Comparison of ENCODE assay signal across 11 mouse cellular contexts in genomic region chr10:70039871-70040291, GRCm38 (mm10). TPM values are rescaled to one million over a fixed set of nuclear protein-coding genes. Genes with fewer than 3 reads are reported as not detected.
DNase-seq lines count a peak whose midpoint lies in the region; ATAC-seq and TF ChIP-seq lines count a peak whose summit lies in the region.
"Had no signal": no experiment of that assay in that cellular context is flagged by ENCODE, and none has a peak within 500 bp of the region (broad histone marks: within the 10 kb centered on the region; RNA-seq: fewer than 3 reads in every experiment).

No protein-coding gene starts in this region.

- no peak overlapping the region for H3K4me2 ChIP-seq in limb, embryonic 14.5 days (replicated peaks; ENCODE audit: low read depth, low read length, severe bottlenecking)
- peak overlapping the region; percentile 17 for H3K4me2 ChIP-seq in embryonic facial prominence, embryonic 15.5 days (replicated peaks)
- H3K4me2 ChIP-seq: embryonic facial prominence, embryonic 13.5 days; liver, embryonic 11.5 days; midbrain, embryonic 13.5 days had no signal

- WGBS in limb, embryonic 14.5 days: 59% methylated on average over 17 of the region's 17 CpGs
- WGBS in limb, embryonic 10.5 days: 80% methylated on average over 17 of the region's 17 CpGs
- WGBS in embryonic facial prominence, embryonic 15.5 days: 52% methylated on average over 17 of the region's 17 CpGs

- no peaks in the 10 kb centered on the region for H3K36me3 ChIP-seq in limb, embryonic 14.5 days (ENCODE audit: control insufficient read depth, insufficient read depth, low read length)
- no peaks in the 10 kb centered on the region for H3K36me3 ChIP-seq in limb, embryonic 10.5 days
- H3K36me3 ChIP-seq in embryonic facial prominence, embryonic 15.5 days: no peaks in the 10 kb centered on the region
- H3K36me3 ChIP-seq: embryonic facial prominence, embryonic 13.5 days; midbrain, embryonic 13.5 days had no signal

- no peaks in the 10 kb centered on the region for H3K27me3 ChIP-seq in limb, embryonic 14.5 days (ENCODE audit: control insufficient read depth, insufficient read depth, low read length)
- H3K27me3 ChIP-seq in limb, embryonic 10.5 days (ENCODE audit: low read depth, poor library complexity, severe bottlenecking): no peaks in the 10 kb centered on the region
- no peaks in the 10 kb centered on the region for H3K27me3 ChIP-seq in embryonic facial prominence, embryonic 15.5 days
- H3K27me3 ChIP-seq: embryonic facial prominence, embryonic 13.5 days; midbrain, embryonic 13.5 days had no signal

- no peak for TF ChIP-seq POLR2A in limb, embryonic 14.5 days (IDR thresholded peaks at IDR 0.05; ENCODE audit: borderline replicate concordance, extremely low read depth, insufficient read depth, insufficient read length)

- no peaks in the 10 kb centered on the region for H3K9me3 ChIP-seq in limb, embryonic 14.5 days (ENCODE audit: control insufficient read depth, low read length)
- no peaks in the 10 kb centered on the region for H3K9me3 ChIP-seq in limb, embryonic 10.5 days (replicated peaks)
- H3K9me3 ChIP-seq in embryonic facial prominence, embryonic 15.5 days (replicated peaks): no peaks in the 10 kb centered on the region
- H3K9me3 ChIP-seq: midbrain, embryonic 13.5 days had no signal

- DNase-seq in limb, embryonic 14.5 days (ENCODE audit: low spot score): peak; percentile 30
- DNase-seq in limb, embryonic 10.5 days (ENCODE audit: low spot score): no peak
- peak; percentile 34 to 67 for DNase-seq in natural killer cell, adult 2 months (ENCODE audit: low spot score in 2 of 2)
- peak; percentile 30 to 52 for DNase-seq in thymus, postnatal 36 days
- DNase-seq in Muller cell, postnatal 12 days (ENCODE audit: inconsistent ontology term): no peak
- no peak for DNase-seq in layer of hippocampus, postnatal 10 days (ENCODE audit: low spot score in 2 of 2)
- no peak for DNase-seq in testis, postnatal 10 days (ENCODE audit: low spot score)

- no peak overlapping the region for H3K4me3 ChIP-seq in limb, embryonic 14.5 days (replicated peaks; ENCODE audit: low read length)
- no peak overlapping the region for H3K4me3 ChIP-seq in limb, embryonic 10.5 days
- H3K4me3 ChIP-seq in embryonic facial prominence, embryonic 15.5 days (replicated peaks): no peak overlapping the region
- H3K4me3 ChIP-seq: embryonic facial prominence, embryonic 13.5 days; midbrain, embryonic 13.5 days had no signal

- no peaks in the 10 kb centered on the region for H3K4me1 ChIP-seq in limb, embryonic 14.5 days (ENCODE audit: control insufficient read depth, insufficient read depth, low read length)
- H3K4me1 ChIP-seq in limb, embryonic 10.5 days: no peaks in the 10 kb centered on the region
- no peaks in the 10 kb centered on the region for H3K4me1 ChIP-seq in embryonic facial prominence, embryonic 15.5 days
- H3K4me1 ChIP-seq: embryonic facial prominence, embryonic 13.5 days; midbrain, embryonic 13.5 days had no signal

- no peak overlapping the region for H3K9ac ChIP-seq in limb, embryonic 14.5 days (ENCODE audit: low read depth, low read length, severe bottlenecking)
- no peak overlapping the region for H3K9ac ChIP-seq in embryonic facial prominence, embryonic 15.5 days
- H3K9ac ChIP-seq: embryonic facial prominence, embryonic 13.5 days; midbrain, embryonic 13.5 days had no signal

- ATAC-seq in limb, embryonic 14.5 days (ENCODE audit: low FRiP score, low read depth): no peak
- ATAC-seq in embryonic facial prominence, embryonic 15.5 days (ENCODE audit: insufficient number of reproducible peaks, low FRiP score, low TSS enrichment, low read depth): peak; percentile 51; the same call in 1 of the 2 replicates
- ATAC-seq: midbrain, embryonic 13.5 days had no signal

- no peak overlapping the region for H3K27ac ChIP-seq in limb, embryonic 14.5 days (replicated peaks; ENCODE audit: low read depth, low read length)
- no peak overlapping the region for H3K27ac ChIP-seq in limb, embryonic 10.5 days
- 0 out of 2 replicates have a peak overlapping the region, but pooled peaks have one; percentile 3 for H3K27ac ChIP-seq in embryonic facial prominence, embryonic 15.5 days (replicated peaks)
- H3K27ac ChIP-seq: embryonic facial prominence, embryonic 13.5 days; midbrain, embryonic 13.5 days had no signal

RNA-seq across cellular contexts. Expression of gene Ccdc6, which starts 57.0 kb away (rescaled TPM):
- 29.6 and 31.4 TPM in 2 replicates for polyA plus RNA-seq in limb, embryonic 14.5 days (2012; rRNA removed)
- polyA plus RNA-seq in limb, embryonic 14.5 days (2014; fragmentation: Nextera tagmentation; extraction: Ambion mirVana): 23.1 and 26.8 TPM in 2 replicates
- 15.6 and 15.8 TPM in 2 replicates for polyA plus RNA-seq in limb, embryonic 10.5 days (2016; fragmentation: Nextera tagmentation; extraction: Ambion mirVana)
- 13.5 and 15.2 TPM in 2 replicates for polyA plus RNA-seq in embryonic facial prominence, embryonic 15.5 days (2015; fragmentation: Nextera tagmentation; extraction: Ambion mirVana)
- total RNA-seq in layer of hippocampus, postnatal 10 days (2021): 10 to 100 TPM; 68.3 to 73.0 TPM

Comparison
In these comparisons a context has a peak if more than half of its experiments do, and no peak if none do; other contexts are left out.
1. DNase-seq: peak in limb, embryonic 14.5 days (single experiment), natural killer cell, adult 2 months (2 of 2) and thymus, postnatal 36 days (2 of 2); none in limb, embryonic 10.5 days (single experiment), Muller cell, postnatal 12 days (single experiment), layer of hippocampus, postnatal 10 days (0 of 2) and testis, postnatal 10 days (single experiment).